Mouse (Mus musculus) liver, postnatal 0 days (tissue): ENCODE results near the gene Nlrc4. TPM values are rescaled to one million over a fixed set of nuclear protein-coding genes. Genes with fewer than 3 reads are reported as not detected.

ENCODE experiments used
- ATAC-seq: fragments of 200-750 bp; cut with Nextera tagmentation; 2 replicates; pipeline ENCODE4 v1.8.0; 2017; ENCODE audit warnings: mild to moderate bottlenecking, moderate library complexity
- DNase-seq: peaks from one replicate; pipeline ENCODE4 v3.0.0-alpha.2; 2016
- H3K27ac ChIP-seq: fragments of 300-500 bp; sonication (generic); 2 replicates; pipeline ENCODE4 v1.5.1; 2014; ENCODE audit warnings: antibody characterized with exemption, moderate library complexity, mild to moderate bottlenecking, low read depth
- H3K27me3 ChIP-seq: fragments of 300-500 bp; sonication (generic); 2 replicates; pipeline ENCODE4 v1.6.1; 2014; ENCODE audit warnings: low read length, control low read depth, mixed read lengths; ENCODE audit not compliant: insufficient read depth
- H3K36me3 ChIP-seq: fragments of 300-500 bp; sonication (generic); replicated peaks from 2 replicates; pipeline ENCODE4 v1.6.1; 2014; ENCODE audit warnings: mild to moderate bottlenecking, control low read depth, low read length, moderate library complexity, mixed read lengths; ENCODE audit not compliant: insufficient read depth
- H3K4me1 ChIP-seq: fragments of 300-500 bp; sonication (generic); 2 replicates; pipeline ENCODE4 v1.6.1; 2014; ENCODE audit warnings: antibody characterized with exemption, mild to moderate bottlenecking, control low read depth; ENCODE audit not compliant: insufficient read depth
- H3K4me2 ChIP-seq: fragments of 300-500 bp; sonication (generic); 2 replicates; pipeline ENCODE4 v1.6.1; 2014; ENCODE audit warnings: low read depth, mild to moderate bottlenecking, low read length, moderate library complexity, mixed read lengths
- H3K4me3 ChIP-seq: fragments of 300-500 bp; sonication (generic); 2 replicates; pipeline ENCODE4 v1.5.1; 2014; ENCODE audit warnings: low read depth, low read length
- H3K9ac ChIP-seq: fragments of 300-500 bp; sonication (generic); replicated peaks from 2 replicates; pipeline ENCODE4 v1.6.1; 2014; ENCODE audit warnings: mild to moderate bottlenecking, moderate library complexity
- H3K9me3 ChIP-seq: fragments of 300-500 bp; sonication (generic); 2 replicates; pipeline ENCODE4 v1.6.1; 2016; ENCODE audit warnings: mild to moderate bottlenecking, control low read depth, low read length, mixed read lengths
- CTCF ChIP-seq: sonication (generic); IDR thresholded peaks from 2 replicates; pipeline ENCODE4 v1.5.1; 2016; ENCODE audit warnings: antibody characterized with exemption, low read depth
- EP300 ChIP-seq: IDR thresholded peaks from 2 replicates; pipeline ENCODE4 v1.6.1; 2016; ENCODE audit warnings: antibody characterized with exemption, low read depth, mild to moderate bottlenecking
- WGBS: fragments of 180-500 bp; shearing (Covaris S2); extraction: QIAGEN DNeasy Blood & Tissue Kit; methylation state at CpG from one replicate; pipeline ENCODE4 v1.1.7; 2014; ENCODE audit not compliant: insufficient replicate concordance; 5-methylcytosine and 5-hydroxymethylcytosine counted together
- polyA plus RNA-seq: library from polyadenylated mRNA; unstranded; fragments of >200 nt; fragmentation: Nextera tagmentation; extraction: Ambion mirVana; gene quantifications from 2 replicates; pipeline ENCODE4 v1.2.1, GENCODE M21; 2015

Gene Nlrc4
- polyA plus RNA-seq, 1 experiment from 2014 or later: 0.53 TPM

- ATAC-seq (no peak), DNase-seq (no peak)
- Histone ChIP-seq H3K27ac (no peak overlapping the region), H3K9me3 (no peaks in the 10 kb centered on the region), H3K4me2 (no peak overlapping the region), H3K36me3 (peaks cover 53% of the 10 kb centered on the region), H3K27me3 (no peaks in the 10 kb centered on the region), H3K4me1 (no peaks in the 10 kb centered on the region), H3K9ac (no peak overlapping the region), H3K4me3 (no peak overlapping the region)
- TF ChIP-seq CTCF: no peak
- 87% methylated on average over 8 of the region's 8 CpGs for WGBS
Observed at GRCm38 (mm10) chr17:74416841-74417360, 42.0 kb downstream of the Nlrc4 start.

GRCm38 (mm10) chr17:74414671-74415070 is 44.3 kb downstream of the Nlrc4 start:
- ATAC-seq (no peak), DNase-seq (no peak)
- WGBS: 29% methylated on average over 1 of the region's 1 CpGs
- Histone ChIP-seq H3K36me3 (peaks cover 49% of the 10 kb centered on the region), H3K27me3 (no peaks in the 10 kb centered on the region), H3K4me2 (no peak overlapping the region), H3K4me1 (no peaks in the 10 kb centered on the region), H3K27ac (no peak overlapping the region), H3K9me3 (no peaks in the 10 kb centered on the region), H3K4me3 (no peak overlapping the region), H3K9ac (no peak overlapping the region)
- TF ChIP-seq EP300 (no peak), CTCF (no peak)

- Histone ChIP-seq H3K36me3 (peaks cover 42% of the 10 kb centered on the region), H3K4me1 (no peaks in the 10 kb centered on the region), H3K27ac (no peak overlapping the region), H3K9me3 (no peaks in the 10 kb centered on the region), H3K4me2 (no peak overlapping the region), H3K27me3 (no peaks in the 10 kb centered on the region), H3K9ac (no peak overlapping the region), H3K4me3 (no peak overlapping the region)
- WGBS: 83% methylated on average over 8 of the region's 8 CpGs
- DNase-seq (no peak), ATAC-seq (no peak)
- TF ChIP-seq CTCF (no peak), EP300 (no peak)
Observed at GRCm38 (mm10) chr17:74413324-74413723, 45.6 kb downstream of the Nlrc4 start.

- 76% methylated on average over 4 of the region's 4 CpGs for WGBS
- Histone ChIP-seq H3K36me3 (peaks cover 43% of the 10 kb centered on the region), H3K4me3 (no peak overlapping the region), H3K4me2 (no peak overlapping the region), H3K9ac (no peak overlapping the region), H3K27ac (no peak overlapping the region), H3K4me1 (no peaks in the 10 kb centered on the region), H3K9me3 (no peaks in the 10 kb centered on the region), H3K27me3 (no peaks in the 10 kb centered on the region)
- TF ChIP-seq EP300 (no peak), CTCF (peak; percentile 51)
- ATAC-seq (no peak), DNase-seq (no peak)
Observed at GRCm38 (mm10) chr17:74409722-74410121, 49.2 kb downstream of the Nlrc4 start.

- peaks cover 48% of the 10 kb centered on the region for H3K36me3 ChIP-seq
- H3K9me3 ChIP-seq: no peaks in the 10 kb centered on the region
- H3K4me1 ChIP-seq: no peaks in the 10 kb centered on the region
- DNase-seq: no peak
- 80% methylated on average over 8 of the region's 8 CpGs for WGBS
- no peak overlapping the region for H3K4me3 ChIP-seq
- no peak for ATAC-seq
- no peaks in the 10 kb centered on the region for H3K27me3 ChIP-seq
- H3K27ac ChIP-seq: no peak overlapping the region
- H3K4me2 ChIP-seq: no peak overlapping the region
- TF ChIP-seq CTCF (no peak), EP300 (no peak)
- no peak overlapping the region for H3K9ac ChIP-seq
Observed at GRCm38 (mm10) chr17:74406487-74406886, 52.5 kb downstream of the Nlrc4 start.

GRCm38 (mm10) chr17:74402486-74403222 is 56.3 kb downstream of the Nlrc4 start:
- no peak overlapping the region for H3K4me3 ChIP-seq
- H3K27ac ChIP-seq: no peak overlapping the region
- WGBS: 86% methylated on average over 12 of the region's 12 CpGs
- DNase-seq (no peak), ATAC-seq (no peak)
- no peak for TF ChIP-seq EP300
- no peak for TF ChIP-seq CTCF
- H3K27me3 ChIP-seq: no peaks in the 10 kb centered on the region
- H3K4me2 ChIP-seq: no peak overlapping the region
- H3K4me1 ChIP-seq: no peaks in the 10 kb centered on the region
- no peaks in the 10 kb centered on the region for H3K9me3 ChIP-seq
- peaks cover 37% of the 10 kb centered on the region for H3K36me3 ChIP-seq
- no peak overlapping the region for H3K9ac ChIP-seq
